Mouse (Mus musculus) cortical plate, adult 2 months (tissue): Measurements from ENCODE around the gene Psme4. TPM values are rescaled to one million over a fixed set of nuclear protein-coding genes. Genes with fewer than 3 reads are reported as not detected.

Source experiments
- H3K27ac ChIP-seq: fragments of 200-500 bp; 2 replicates; pipeline ENCODE4 v1.5.1; 2012; ENCODE audit warnings: low read length, control low read depth, inconsistent platforms; ENCODE audit not compliant: insufficient read depth
- H3K4me1 ChIP-seq: fragments of 200-500 bp; 2 replicates; pipeline ENCODE4 v1.6.1; 2011; ENCODE audit warnings: low read length; ENCODE audit not compliant: control insufficient read depth, insufficient read depth
- H3K4me3 ChIP-seq: fragments of 200-500 bp; 2 replicates; pipeline ENCODE4 v1.5.1; 2011; ENCODE audit warnings: mild to moderate bottlenecking, low read length, control low read depth; ENCODE audit not compliant: insufficient read depth
- CTCF ChIP-seq: fragments of 200-500 bp; IDR thresholded peaks from 2 replicates; pipeline ENCODE4 v1.5.1; 2011; ENCODE audit warnings: mild to moderate bottlenecking, control low read depth, low read length; ENCODE audit not compliant: insufficient read depth; ENCODE audit errors: extremely low read depth
- POLR2A ChIP-seq: fragments of 200-500 bp; IDR thresholded peaks from 2 replicates; pipeline ENCODE4 v1.6.1; 2011; ENCODE audit warnings: mild to moderate bottlenecking, low read length, control low read depth; ENCODE audit not compliant: insufficient read depth; ENCODE audit errors: extremely low read depth
- polyA plus RNA-seq: library from polyadenylated mRNA; depleted of rRNA; stranded (reverse); fragments of >200 nt; gene quantifications from 2 replicates; pipeline ENCODE4 v1.2.3, GENCODE M21; 2012

The Psme4 gene
- polyA plus RNA-seq, 1 experiment: 31.4 TPM

DNA sequence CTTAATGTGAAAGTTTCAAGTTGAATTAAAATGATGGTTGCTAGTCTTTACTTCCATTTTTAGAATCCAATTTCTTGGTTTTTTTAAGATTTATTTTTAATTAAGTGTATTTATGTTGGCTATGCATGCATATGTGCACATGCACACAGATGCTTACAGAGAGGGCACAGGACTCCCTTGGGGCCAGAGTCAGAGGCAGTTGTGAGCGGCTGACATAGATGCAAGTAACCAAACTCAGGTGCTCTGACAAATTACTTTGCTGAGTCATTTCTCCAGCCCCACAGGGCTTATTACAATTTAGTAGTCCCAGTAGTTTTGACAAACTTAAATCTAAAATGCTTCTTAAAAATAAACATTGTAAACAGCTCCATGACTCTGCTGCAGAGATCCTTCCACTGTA lies 10.1 kb downstream of the Psme4 start:
- no peak overlapping the region for H3K4me3 ChIP-seq
- no peak overlapping the region for H3K27ac ChIP-seq
- TF ChIP-seq CTCF: no peak
- TF ChIP-seq POLR2A: no peak
- no peaks in the 10 kb centered on the region; the same call in 1 of the 2 replicates for H3K4me1 ChIP-seq

DNA sequence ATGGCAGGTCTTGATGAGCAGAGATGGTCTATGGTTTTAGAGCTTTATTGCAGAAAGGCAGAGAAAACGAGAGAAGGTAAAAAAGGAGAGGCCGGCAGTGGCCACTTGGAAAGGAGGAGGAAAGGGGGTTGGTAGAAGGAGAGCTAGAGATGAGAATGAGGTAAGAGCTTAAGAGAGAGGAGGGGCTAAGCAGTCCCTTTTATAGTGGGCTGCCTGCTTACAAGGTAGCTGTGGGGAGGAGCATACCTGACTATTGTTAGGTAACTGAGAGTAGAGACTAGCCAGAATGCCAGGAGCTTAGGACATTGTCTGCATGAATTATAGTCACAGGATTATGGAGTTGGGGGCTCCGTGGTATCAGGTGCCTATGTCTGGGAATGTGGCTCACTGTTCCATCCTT lies 14.0 kb downstream of the Psme4 start:
- Histone ChIP-seq H3K4me3 (no peak overlapping the region), H3K4me1 (no peaks in the 10 kb centered on the region), H3K27ac (no peak overlapping the region)
- no peak for TF ChIP-seq POLR2A
- no peak for TF ChIP-seq CTCF

DNA sequence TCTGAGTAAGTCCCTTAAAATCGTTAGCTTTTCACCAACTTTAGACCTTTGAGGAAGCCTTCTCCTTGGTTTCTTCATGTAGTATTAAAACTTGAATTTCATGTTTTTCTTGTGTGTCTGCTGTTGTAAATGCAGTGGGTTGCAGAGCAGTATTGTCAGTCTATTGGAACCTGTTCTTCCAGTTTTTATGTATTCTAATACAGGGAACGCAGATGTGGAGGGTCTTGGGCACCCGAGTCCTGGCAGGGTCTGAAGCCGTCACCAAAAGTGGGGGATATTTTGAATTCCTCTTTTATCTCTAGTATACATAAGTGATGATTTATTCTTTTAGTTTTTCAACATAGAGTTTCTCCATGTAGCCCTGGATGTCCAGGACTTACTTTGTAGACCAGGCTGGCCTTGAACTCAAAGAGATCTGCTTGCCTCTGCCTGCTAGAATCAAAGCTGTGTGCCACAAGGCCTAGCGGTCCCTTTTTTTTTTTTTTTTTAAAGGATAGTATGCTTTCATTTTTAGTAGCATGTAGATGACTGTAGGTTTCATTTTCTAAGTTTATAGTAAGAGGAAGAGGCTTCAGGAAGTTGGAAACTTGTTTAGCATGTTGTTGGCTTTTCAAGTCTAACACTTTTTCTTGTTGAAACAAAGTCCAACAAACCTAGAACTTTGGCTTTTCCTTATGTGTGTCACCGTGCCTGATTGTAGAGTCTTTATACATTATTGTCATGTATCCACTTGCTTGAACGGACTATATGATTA lies 14.9 kb downstream of the Psme4 start:
- Histone ChIP-seq H3K4me3 (no peak overlapping the region), H3K27ac (no peak overlapping the region), H3K4me1 (no peaks in the 10 kb centered on the region)
- no peak for TF ChIP-seq POLR2A
- no peak for TF ChIP-seq CTCF

DNA sequence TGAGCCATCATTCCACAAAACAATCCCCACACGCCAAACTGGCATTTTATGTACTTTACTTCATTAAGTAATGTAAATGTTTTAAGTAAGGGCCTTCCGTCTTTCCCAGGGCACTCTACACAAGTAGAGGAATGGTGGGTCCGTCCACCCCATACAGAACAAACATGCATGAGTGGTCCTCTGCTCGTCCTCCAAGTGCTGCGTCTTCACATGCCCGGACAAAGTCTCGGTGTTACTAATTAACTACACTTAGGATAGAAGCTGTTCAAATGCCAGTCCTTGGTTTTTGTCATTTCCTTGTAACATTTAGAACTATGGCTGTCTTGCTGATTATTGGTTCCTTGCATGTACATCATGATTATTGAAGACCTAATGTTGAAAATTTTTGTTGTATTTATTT lies 21.2 kb downstream of the Psme4 start:
- Histone ChIP-seq H3K27ac (no peak overlapping the region), H3K4me3 (no peak overlapping the region), H3K4me1 (no peaks in the 10 kb centered on the region; the same call in 1 of the 2 replicates)
- TF ChIP-seq CTCF: no peak
- TF ChIP-seq POLR2A: no peak

GRCm38 (mm10) chr11:30793753-30794152 lies 22.2 kb downstream of the Psme4 start:
- TF ChIP-seq POLR2A: no peak
- TF ChIP-seq CTCF: no peak
- no peak overlapping the region for H3K4me3 ChIP-seq
- H3K27ac ChIP-seq: no peak overlapping the region
- no peaks in the 10 kb centered on the region; the same call in 1 of the 2 replicates for H3K4me1 ChIP-seq

DNA sequence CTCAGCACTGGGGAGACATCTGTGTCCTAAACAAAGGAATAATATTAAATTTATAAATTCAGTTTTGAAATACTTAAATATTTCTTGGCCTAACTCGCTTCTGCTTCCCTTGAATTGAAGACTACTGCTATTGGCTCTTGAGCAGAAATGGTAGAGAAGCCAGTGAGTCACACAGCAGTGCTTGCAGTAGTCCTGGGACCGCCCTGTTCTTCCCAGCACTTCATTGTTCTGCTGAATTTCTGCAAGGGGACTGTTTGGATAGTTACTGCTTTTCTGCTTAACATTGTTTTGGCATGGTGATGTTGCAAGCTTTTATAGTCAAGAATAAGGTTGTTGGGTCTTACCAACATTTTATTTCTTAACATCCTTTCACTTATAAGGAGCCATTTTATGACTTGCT lies 25.7 kb downstream of the Psme4 start:
- Histone ChIP-seq H3K27ac (no peak overlapping the region), H3K4me3 (no peak overlapping the region), H3K4me1 (no peaks in the 10 kb centered on the region; the same call in 1 of the 2 replicates)
- TF ChIP-seq CTCF (no peak), POLR2A (no peak)

DNA sequence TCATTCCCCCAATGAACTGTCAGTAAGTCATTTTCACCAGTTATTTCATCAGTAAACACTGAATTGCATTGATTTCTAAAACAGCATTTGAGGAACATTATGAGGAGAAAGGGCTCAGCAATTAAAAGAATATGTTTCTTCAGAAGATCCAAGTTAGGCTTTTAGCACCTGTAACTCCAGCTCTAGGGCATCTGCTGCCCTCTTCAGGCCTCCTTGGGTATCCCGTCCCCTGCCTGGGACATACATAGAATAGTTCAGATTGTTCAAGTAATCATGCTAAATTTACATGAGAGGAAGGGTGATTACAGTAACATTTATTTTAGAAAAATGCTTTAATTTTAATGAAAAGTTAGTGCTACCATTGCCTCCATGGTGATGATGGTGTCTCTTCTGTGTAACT lies 28.0 kb downstream of the Psme4 start:
- Histone ChIP-seq H3K27ac (no peak overlapping the region), H3K4me1 (no peaks in the 10 kb centered on the region; the same call in 1 of the 2 replicates), H3K4me3 (no peak overlapping the region)
- no peak for TF ChIP-seq POLR2A
- peak; percentile 51 for TF ChIP-seq CTCF

DNA sequence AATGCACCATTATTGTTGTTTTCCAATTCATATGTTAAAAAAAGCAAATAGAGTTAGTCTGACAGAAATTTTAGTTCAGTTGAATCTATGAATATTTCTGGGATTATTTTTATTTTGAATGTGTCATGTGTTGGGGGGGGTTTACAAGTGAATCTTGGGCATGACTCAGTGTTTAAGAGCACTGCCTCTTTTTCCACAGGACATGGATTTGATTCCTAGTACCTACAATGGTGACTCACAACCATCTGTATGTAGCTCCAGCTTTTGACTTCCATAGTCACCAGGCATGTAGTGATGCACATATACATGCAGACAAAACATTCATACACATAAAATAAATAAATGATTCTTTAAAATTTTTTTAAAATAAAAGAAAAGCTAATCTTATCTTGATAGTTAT lies 28.6 kb downstream of the Psme4 start:
- H3K4me3 ChIP-seq: no peak overlapping the region
- H3K27ac ChIP-seq: no peak overlapping the region
- TF ChIP-seq POLR2A (no peak), CTCF (no peak)
- no peaks in the 10 kb centered on the region; the same call in 1 of the 2 replicates for H3K4me1 ChIP-seq

DNA sequence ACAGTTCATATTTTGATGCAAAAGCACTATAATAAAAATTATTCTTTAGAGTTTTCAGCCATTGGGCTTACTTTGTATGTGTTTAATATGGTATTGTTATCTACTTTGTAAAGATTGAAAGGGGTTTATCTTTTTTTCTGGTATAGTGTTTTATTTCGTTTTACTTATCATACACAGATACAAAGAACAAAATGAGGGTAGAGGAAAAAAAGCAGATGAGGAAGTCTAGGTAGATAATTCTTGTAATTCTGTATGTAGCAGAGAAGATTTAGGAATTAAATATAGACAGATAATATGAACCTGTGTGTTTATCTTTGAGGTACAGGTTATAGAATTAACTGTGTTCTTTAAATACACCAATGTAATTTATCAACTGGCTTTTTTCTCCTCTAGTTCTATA lies 30.9 kb downstream of the Psme4 start:
- H3K4me3 ChIP-seq: no peak overlapping the region
- no peaks in the 10 kb centered on the region; the same call in 1 of the 2 replicates for H3K4me1 ChIP-seq
- no peak overlapping the region for H3K27ac ChIP-seq
- TF ChIP-seq POLR2A (no peak), CTCF (no peak)

- Histone ChIP-seq H3K4me3 (no peak overlapping the region), H3K27ac (no peak overlapping the region), H3K4me1 (no peaks in the 10 kb centered on the region)
- TF ChIP-seq CTCF (no peak), POLR2A (no peak)
These were observed 49.6 kb downstream of the Psme4 start for GRCm38 (mm10) chr11:30821116-30821515.

DNA sequence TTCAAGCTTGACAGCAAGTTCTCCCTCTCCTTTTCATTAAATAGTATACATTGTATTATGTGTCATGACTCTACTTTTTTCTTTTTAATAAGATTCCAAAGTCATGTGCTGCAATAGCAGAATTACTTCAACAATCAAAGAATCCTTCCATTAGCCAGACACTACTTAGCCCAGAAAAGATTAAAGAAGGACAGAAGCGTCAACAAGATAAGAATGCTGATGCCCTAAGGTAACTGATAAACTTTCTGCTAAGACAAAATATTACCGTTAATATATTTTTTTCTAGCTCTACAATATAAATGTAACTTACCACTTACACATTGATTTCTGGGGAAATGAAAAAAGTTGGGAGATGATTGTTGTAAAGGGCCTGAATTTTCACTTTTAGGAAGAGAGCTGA lies 67.3 kb downstream of the Psme4 start:
- no peaks in the 10 kb centered on the region for H3K4me1 ChIP-seq
- no peak overlapping the region for H3K4me3 ChIP-seq
- no peak for TF ChIP-seq POLR2A
- no peak overlapping the region for H3K27ac ChIP-seq
